Mouse (Mus musculus) midbrain, postnatal 0 days (tissue): ENCODE results near the gene Actl10. TPM values are rescaled to one million over a fixed set of nuclear protein-coding genes. Genes with fewer than 3 reads are reported as not detected.

Source experiments
- ATAC-seq: fragments of 200-750 bp; cut with Nextera tagmentation; 2 replicates; pipeline ENCODE4 v1.8.0; 2017; ENCODE audit warnings: moderate number of reproducible peaks, mild to moderate bottlenecking, moderate TSS enrichment, moderate library complexity; ENCODE audit not compliant: low FRiP score
- DNase-seq: peaks from one replicate; pipeline ENCODE4 v3.0.0-alpha.2; 2015; ENCODE audit warnings: low spot score
- H3K27ac ChIP-seq: fragments of 300-500 bp; sonication (generic); 2 replicates; pipeline ENCODE4 v1.5.1; 2014; ENCODE audit warnings: low read depth, mild to moderate bottlenecking, low read length, mixed read lengths
- H3K27me3 ChIP-seq: fragments of 300-500 bp; sonication (generic); 2 replicates; pipeline ENCODE4 v1.6.1; 2014; ENCODE audit warnings: low read length, control low read depth, mixed read lengths; ENCODE audit not compliant: insufficient read depth
- H3K36me3 ChIP-seq: fragments of 300-500 bp; sonication (generic); 2 replicates; pipeline ENCODE4 v1.6.1; 2014; ENCODE audit warnings: low read length, control low read depth, mixed read lengths; ENCODE audit not compliant: insufficient read depth
- H3K4me1 ChIP-seq: fragments of 300-500 bp; sonication (generic); 2 replicates; pipeline ENCODE4 v1.6.1; 2014; ENCODE audit warnings: mild to moderate bottlenecking, control low read depth, antibody characterized with exemption, low read length, mixed read lengths; ENCODE audit not compliant: insufficient read depth
- H3K4me2 ChIP-seq: fragments of 300-500 bp; sonication (generic); 2 replicates; pipeline ENCODE4 v1.6.1; 2014; ENCODE audit warnings: low read depth, mild to moderate bottlenecking, low read length, mixed read lengths; ENCODE audit not compliant: poor library complexity, severe bottlenecking
- H3K4me3 ChIP-seq: fragments of 300-500 bp; sonication (generic); 2 replicates; pipeline ENCODE4 v1.5.1; 2014; ENCODE audit warnings: low read depth, mild to moderate bottlenecking, low read length, moderate library complexity
- H3K9ac ChIP-seq: fragments of 300-500 bp; sonication (generic); replicated peaks from 2 replicates; pipeline ENCODE4 v1.6.1; 2014; ENCODE audit warnings: mild to moderate bottlenecking, low read length, moderate library complexity, mixed read lengths; ENCODE audit not compliant: poor library complexity, severe bottlenecking
- H3K9me3 ChIP-seq: fragments of 300-500 bp; sonication (generic); 2 replicates; pipeline ENCODE4 v1.6.1; 2016; ENCODE audit warnings: low read length, control low read depth
- CTCF ChIP-seq: IDR thresholded peaks from 2 replicates; pipeline ENCODE4 v1.5.1; 2016; ENCODE audit warnings: antibody characterized with exemption, mild to moderate bottlenecking
- WGBS: fragments of 180-500 bp; shearing (Covaris S2); extraction: QIAGEN DNeasy Blood & Tissue Kit; methylation state at CpG from one replicate; pipeline ENCODE4 v1.1.7; 2014; 5-methylcytosine and 5-hydroxymethylcytosine counted together
- polyA plus RNA-seq: library from polyadenylated mRNA; unstranded; fragments of >200 nt; fragmentation: Nextera tagmentation; extraction: Ambion mirVana; gene quantifications from 2 replicates; pipeline ENCODE4 v1.2.1, GENCODE M21; 2015
- total RNA-seq: library from RNA; depleted of rRNA; stranded (reverse); fragments of >200 nt; gene quantifications from 2 replicates; pipeline ENCODE4 v1.2.3, GENCODE M21; 2014; rRNA removed

The Actl10 gene
- total RNA-seq = not detected in 2 replicates
- 0.11 and 0.16 TPM in 2 replicates for polyA plus RNA-seq

DNA sequence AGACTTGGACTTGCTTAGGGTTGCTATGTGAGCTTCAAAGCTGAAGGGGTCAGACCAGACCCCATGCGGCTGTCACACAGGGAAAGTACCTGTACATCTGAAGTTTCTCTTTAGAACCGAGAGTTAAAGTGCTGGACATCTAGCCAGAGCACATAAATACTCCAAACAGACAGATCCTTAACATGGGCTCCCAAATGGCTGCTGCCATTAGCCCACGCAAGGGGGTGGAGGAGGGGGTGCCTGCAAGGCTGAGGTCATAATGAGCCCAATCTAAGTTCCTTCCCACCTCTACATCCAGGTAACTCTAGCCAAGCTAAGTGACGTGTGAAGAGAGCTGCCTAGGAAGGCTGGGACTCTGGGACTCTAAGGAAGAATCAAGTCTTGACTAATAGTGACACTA is at the start of gene Actl10:
Gene Actl10 (plus strand): TSS at position 301 of the 400 bp plus-strand sequence.
- TF ChIP-seq CTCF = no peak
- no peak within 1 kb of the TSS for H3K9ac ChIP-seq
- H3K9me3 ChIP-seq = no peaks in the 10 kb centered on the region
- no peaks in the 10 kb centered on the region for H3K27me3 ChIP-seq
- H3K4me3 ChIP-seq = no peak within 1 kb of the TSS
- H3K36me3 ChIP-seq = 0 out of 2 replicates have a peak, but pooled peaks cover 3% of the 10 kb centered on the region
- no peak for DNase-seq
- WGBS = 86% methylated on average over 4 of the region's 4 CpGs
- ATAC-seq = no peak
- no peak within 1 kb of the TSS for H3K27ac ChIP-seq
- peak within 1 kb of the TSS; percentile 30 for H3K4me2 ChIP-seq
- peaks cover 14% of the 10 kb centered on the region; the same call in 1 of the 2 replicates for H3K4me1 ChIP-seq

DNA sequence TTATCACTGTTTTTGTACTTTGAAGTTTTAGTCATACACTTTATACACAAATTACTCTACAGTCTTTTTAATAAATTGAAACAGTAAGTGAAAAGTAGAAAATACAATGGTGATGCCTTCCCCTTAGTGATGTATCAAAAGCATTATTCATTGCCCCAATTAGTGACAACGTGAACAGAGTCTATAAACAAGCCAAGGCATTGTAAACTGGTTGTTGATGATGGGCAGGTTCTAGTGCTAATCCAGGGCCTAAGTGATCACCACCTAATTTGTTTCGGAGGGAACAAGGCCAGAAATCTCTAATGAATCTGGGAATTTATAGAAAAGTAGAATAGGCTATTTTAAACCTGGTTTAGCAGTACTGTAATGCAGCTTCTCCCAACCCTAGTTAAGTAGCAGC is 44.5 kb upstream of the Actl10 start:
- H3K4me1 ChIP-seq = no peaks in the 10 kb centered on the region
- H3K4me3 ChIP-seq = no peak overlapping the region
- H3K36me3 ChIP-seq = peaks cover 15% of the 10 kb centered on the region
- WGBS = 77% methylated on average over 2 of the region's 2 CpGs
- H3K27me3 ChIP-seq = no peaks in the 10 kb centered on the region
- H3K9me3 ChIP-seq = no peaks in the 10 kb centered on the region
- H3K9ac ChIP-seq = no peak overlapping the region
- no peak for TF ChIP-seq CTCF
- H3K4me2 ChIP-seq = no peak overlapping the region
- DNase-seq = no peak
- H3K27ac ChIP-seq = no peak overlapping the region
- no peak for ATAC-seq

DNA sequence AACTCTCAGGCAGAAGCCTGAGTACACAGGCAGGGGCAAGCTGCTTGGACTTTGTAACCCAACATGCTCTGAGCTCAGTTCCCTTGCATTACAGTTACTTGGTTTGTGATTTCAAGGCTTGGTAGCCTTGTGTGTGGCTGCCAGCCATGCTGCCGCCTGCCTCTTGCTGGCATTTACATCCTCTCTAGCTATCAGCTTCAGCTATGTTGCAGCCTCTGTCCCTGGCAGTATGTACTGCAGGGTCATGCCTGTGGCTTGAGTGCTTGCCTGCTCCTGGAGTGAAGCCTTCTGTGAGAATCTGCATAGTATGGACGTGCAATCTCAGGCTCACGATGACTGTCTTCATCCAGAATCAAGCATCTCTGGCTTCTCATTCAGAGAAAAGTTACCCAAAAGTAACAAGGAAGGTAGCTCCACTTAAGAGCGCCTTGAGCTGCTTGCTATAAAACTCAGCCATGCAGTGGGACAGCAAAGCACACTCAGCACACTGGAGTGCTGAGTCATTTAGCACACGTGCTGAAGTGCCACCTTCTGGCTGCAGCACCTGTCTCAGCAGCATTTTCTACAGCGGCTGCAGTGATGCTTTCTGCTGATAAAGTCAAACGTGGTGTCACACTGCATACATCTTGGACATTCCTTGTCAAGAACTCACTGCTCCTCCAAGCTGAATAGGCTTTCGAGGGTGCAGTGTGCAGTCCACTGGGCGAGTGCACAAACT is 43.9 kb upstream of the Actl10 start:
- Histone ChIP-seq H3K27ac (no peak overlapping the region), H3K9ac (no peak overlapping the region), H3K4me2 (no peak overlapping the region), H3K36me3 (peaks cover 20% of the 10 kb centered on the region), H3K4me3 (no peak overlapping the region), H3K27me3 (no peaks in the 10 kb centered on the region), H3K9me3 (no peaks in the 10 kb centered on the region), H3K4me1 (no peaks in the 10 kb centered on the region)
- DNase-seq (peak; percentile 56), ATAC-seq (no peak)
- TF ChIP-seq CTCF = peak; percentile 48
- WGBS = 76% methylated on average over 9 of the region's 9 CpGs

DNA sequence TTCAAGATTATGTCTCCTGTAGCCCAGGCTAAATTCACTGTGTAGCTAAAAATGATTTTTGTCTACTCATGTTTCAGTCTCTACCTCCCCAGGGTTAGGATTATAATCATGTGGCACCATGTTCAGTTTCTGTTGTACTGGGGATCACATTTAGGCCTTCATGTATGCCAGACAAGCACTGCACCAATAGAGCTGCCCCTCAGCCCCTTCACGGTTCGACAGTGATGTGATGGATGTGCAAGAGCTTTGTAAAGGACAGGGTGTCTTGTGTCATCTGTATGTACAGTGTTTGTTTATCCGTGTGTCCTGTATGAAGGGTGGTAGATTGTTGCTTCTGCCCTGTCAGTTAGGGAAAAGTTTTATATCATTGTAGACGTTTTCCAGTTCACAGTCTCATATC is 43.1 kb upstream of the Actl10 start:
- H3K4me2 ChIP-seq = no peak overlapping the region
- DNase-seq = no peak
- no peak for TF ChIP-seq CTCF
- no peak overlapping the region for H3K27ac ChIP-seq
- H3K9me3 ChIP-seq = no peaks in the 10 kb centered on the region
- no peak overlapping the region for H3K4me3 ChIP-seq
- no peak for ATAC-seq
- WGBS = 92% methylated on average over 4 of the region's 4 CpGs
- no peaks in the 10 kb centered on the region for H3K4me1 ChIP-seq
- H3K27me3 ChIP-seq = no peaks in the 10 kb centered on the region
- H3K36me3 ChIP-seq = peaks cover 20% of the 10 kb centered on the region
- H3K9ac ChIP-seq = no peak overlapping the region

DNA sequence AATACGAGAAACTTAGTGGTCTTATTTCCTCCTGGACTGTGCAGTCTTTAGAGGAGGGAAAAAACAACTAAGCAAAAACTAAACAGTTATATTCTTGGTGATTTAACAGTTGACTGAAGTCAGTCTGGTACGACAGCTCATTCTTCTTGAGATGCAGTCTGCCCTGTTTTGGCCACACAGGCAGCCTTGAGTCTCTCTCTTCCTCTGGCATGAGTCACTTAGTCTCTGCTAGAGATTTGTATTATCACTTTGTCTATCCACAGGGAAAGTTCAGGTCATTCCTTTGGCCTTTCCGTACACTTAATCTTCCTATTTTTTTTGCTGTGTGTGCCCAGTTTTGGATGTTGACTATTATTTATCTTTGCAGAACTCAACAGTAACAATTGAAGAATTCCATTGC is 41.4 kb upstream of the Actl10 start:
- H3K9ac ChIP-seq = no peak overlapping the region
- no peaks in the 10 kb centered on the region for H3K9me3 ChIP-seq
- H3K36me3 ChIP-seq = peaks cover 20% of the 10 kb centered on the region
- no peak for TF ChIP-seq CTCF
- no peaks in the 10 kb centered on the region for H3K4me1 ChIP-seq
- H3K4me2 ChIP-seq = no peak overlapping the region
- H3K27me3 ChIP-seq = no peaks in the 10 kb centered on the region
- 89% methylated on average over 3 of the region's 3 CpGs for WGBS
- H3K27ac ChIP-seq = no peak overlapping the region
- ATAC-seq = no peak
- no peak overlapping the region for H3K4me3 ChIP-seq
- no peak for DNase-seq

DNA sequence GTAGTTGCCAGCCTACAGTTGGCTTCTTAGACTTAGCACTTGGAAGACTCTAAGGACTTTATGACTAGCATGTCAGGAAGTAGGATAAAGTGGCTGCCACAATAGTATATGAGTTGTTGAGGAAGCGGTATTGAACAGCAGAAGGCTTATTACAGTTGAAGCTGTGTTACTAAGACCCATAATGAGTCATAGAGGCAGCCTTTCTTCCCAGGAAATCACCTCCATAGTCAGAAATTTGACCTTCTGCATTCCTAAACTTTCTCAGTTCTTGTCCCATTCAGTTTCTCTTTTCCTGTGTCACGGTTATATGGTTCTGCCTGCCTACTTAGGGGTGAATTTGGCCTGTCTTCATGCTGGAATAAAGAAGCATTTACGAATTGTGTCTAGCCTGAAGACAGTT is 34.6 kb upstream of the Actl10 start:
- no peak overlapping the region for H3K27ac ChIP-seq
- no peak overlapping the region for H3K4me3 ChIP-seq
- TF ChIP-seq CTCF = no peak
- no peaks in the 10 kb centered on the region for H3K4me1 ChIP-seq
- 87% methylated on average over 3 of the region's 3 CpGs for WGBS
- H3K4me2 ChIP-seq = no peak overlapping the region
- no peak overlapping the region for H3K9ac ChIP-seq
- ATAC-seq (no peak), DNase-seq (no peak)
- H3K9me3 ChIP-seq = no peaks in the 10 kb centered on the region
- H3K36me3 ChIP-seq = peaks cover 14% of the 10 kb centered on the region; the same call in 1 of the 2 replicates
- H3K27me3 ChIP-seq = no peaks in the 10 kb centered on the region
